Mouse (Mus musculus): ENCODE data around the gene Zfp13. TPM values are rescaled to one million over a fixed set of nuclear protein-coding genes. Genes with fewer than 3 reads are reported as not detected.

Gene Zfp13
- total and polyA plus RNA-seq, 3 experiments, result 0.08 to 0.38 TPM; not detected in 1

DNA sequence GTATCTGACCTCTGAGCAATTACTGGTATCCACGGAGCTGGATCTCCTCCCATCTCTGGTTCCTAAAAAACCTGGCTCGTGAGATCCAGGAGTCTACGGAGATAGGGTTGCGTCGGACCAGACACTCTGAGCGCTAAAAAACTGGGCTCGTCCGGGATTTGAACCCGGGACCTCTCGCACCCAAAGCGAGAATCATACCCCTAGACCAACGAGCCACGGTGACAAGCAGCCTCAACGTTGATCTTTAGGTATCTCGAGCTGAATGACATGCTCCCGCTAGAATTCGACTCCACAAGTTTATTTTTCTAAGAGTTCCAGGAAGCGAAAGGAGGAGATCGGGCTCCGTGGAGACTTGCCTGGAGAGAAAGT is 53.0 kb downstream of the Zfp13 start:
- peak; percentile 100 for TF ChIP-seq TBP (IDR thresholded peaks at IDR 0.05; ENCODE audit: low read depth, low read length)
- TF ChIP-seq USF1 (IDR thresholded peaks at IDR 0.05; ENCODE audit: low read depth, low read length), result no peak
- TF ChIP-seq UBTF (IDR thresholded peaks at IDR 0.05; ENCODE audit: borderline replicate concordance, insufficient read depth, low read depth, low read length), result no peak
- peak; percentile 91 for DNase-seq (ENCODE audit: low read depth, low spot score)
- H3K27ac ChIP-seq (ENCODE audit: control insufficient read depth, low read depth, low read length), result peak overlapping the region; percentile 66
- H3K9me3 ChIP-seq (replicated peaks; ENCODE audit: insufficient read depth, low read length), result no peaks in the 10 kb centered on the region
- H3K79me2 ChIP-seq (ENCODE audit: control insufficient read depth, insufficient read depth, low read length, poor library complexity), result peaks cover 3% of the 10 kb centered on the region; the same call in 1 of the 2 replicates
- H3K4me3 ChIP-seq (ENCODE audit: control insufficient read depth in 1 of 2, insufficient read depth in 1 of 2, low read depth in 2 of 2, low read length in 2 of 2), result peak overlapping the region; percentile 73 to 97
- peaks cover 0 to 11% of the 10 kb centered on the region in 2 experiments; a peak in 2 of 4 replicates for H3K36me3 ChIP-seq (ENCODE audit: control insufficient read depth in 1 of 2, insufficient read depth in 2 of 2, low read length in 2 of 2)
- no peaks in the 10 kb centered on the region for H3K27me3 ChIP-seq (ENCODE audit: control insufficient read depth in 1 of 2, insufficient read depth in 2 of 2, low read length in 2 of 2)
- H3K4me1 ChIP-seq (ENCODE audit: control insufficient read depth in 1 of 2, insufficient read depth in 2 of 2, low read length in 2 of 2), result peaks cover 0 to 19% of the 10 kb centered on the region in 2 experiments; a peak in 2 of 4 replicates
- H3K9ac ChIP-seq (ENCODE audit: control insufficient read depth, low read depth, low read length, poor library complexity, severe bottlenecking), result peak overlapping the region; percentile 88

DNA sequence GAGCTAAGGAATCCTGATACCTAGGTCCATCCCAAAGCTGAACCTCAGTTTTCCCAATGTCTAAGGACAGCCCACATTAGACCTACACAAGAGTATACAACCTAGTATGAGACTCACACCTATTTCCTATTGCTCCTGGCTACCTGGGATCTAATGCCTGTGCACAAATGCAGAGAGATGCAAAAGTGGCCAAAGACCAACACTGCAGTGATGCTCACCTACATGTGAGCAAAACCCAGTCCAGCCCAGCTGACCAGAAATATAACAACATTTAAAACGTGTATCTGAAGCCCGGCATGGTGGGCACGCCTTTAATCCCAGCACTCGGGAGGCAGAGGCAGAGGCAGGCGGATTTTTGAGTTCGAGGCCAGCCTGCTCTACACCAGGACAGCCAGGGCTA is 53.4 kb downstream of the Zfp13 start:
- no peaks in the 10 kb centered on the region for H3K27me3 ChIP-seq (ENCODE audit: control insufficient read depth in 1 of 2, insufficient read depth in 2 of 2, low read length in 2 of 2)
- 0 out of 2 replicates have a peak overlapping the region, but pooled peaks have one; percentile 4 for H3K9ac ChIP-seq (ENCODE audit: control insufficient read depth, low read depth, low read length, poor library complexity, severe bottlenecking)
- no peaks in the 10 kb centered on the region for H3K9me3 ChIP-seq (replicated peaks; ENCODE audit: insufficient read depth, low read length)
- H3K27ac ChIP-seq (ENCODE audit: control insufficient read depth, low read depth, low read length), result no peak overlapping the region
- peaks cover 0 to 11% of the 10 kb centered on the region in 2 experiments; a peak in 2 of 4 replicates for H3K36me3 ChIP-seq (ENCODE audit: control insufficient read depth in 1 of 2, insufficient read depth in 2 of 2, low read length in 2 of 2)
- no peak for DNase-seq (ENCODE audit: low read depth, low spot score)
- peaks cover 3% of the 10 kb centered on the region; the same call in 1 of the 2 replicates for H3K79me2 ChIP-seq (ENCODE audit: control insufficient read depth, insufficient read depth, low read length, poor library complexity)
- H3K4me1 ChIP-seq (ENCODE audit: control insufficient read depth in 1 of 2, insufficient read depth in 2 of 2, low read length in 2 of 2), result peaks cover 0 to 19% of the 10 kb centered on the region in 2 experiments; a peak in 2 of 4 replicates
- TF ChIP-seq CHD2 (IDR thresholded peaks at IDR 0.05; ENCODE audit: low read length), result no peak
- TF ChIP-seq GATA1 (IDR thresholded peaks at IDR 0.05; ENCODE audit: low read depth, low read length), result no peak
- no peak for TF ChIP-seq KAT2A (conservative IDR thresholded peaks at IDR 0.05; ENCODE audit: low read depth, low read length)
- TF ChIP-seq MYB (IDR thresholded peaks at IDR 0.05; ENCODE audit: low read depth, low read length), result no peak
- no peak for TF ChIP-seq TCF12 (IDR thresholded peaks at IDR 0.05; ENCODE audit: low read depth, low read length)
- TF ChIP-seq SMC3 (IDR thresholded peaks at IDR 0.05; ENCODE audit: low read depth, low read length), result no peak
- TF ChIP-seq TAL1 (IDR thresholded peaks at IDR 0.05; ENCODE audit: low read length), result no peak
- TF ChIP-seq ZMIZ1 (IDR thresholded peaks at IDR 0.05; ENCODE audit: low read depth, low read length), result no peak
- H3K4me3 ChIP-seq (ENCODE audit: control insufficient read depth in 1 of 2, insufficient read depth in 1 of 2, low read depth in 2 of 2, low read length in 2 of 2), result peak overlapping the region in 1 of 2 experiments; percentile 97; a peak in 2 of 4 replicates

DNA sequence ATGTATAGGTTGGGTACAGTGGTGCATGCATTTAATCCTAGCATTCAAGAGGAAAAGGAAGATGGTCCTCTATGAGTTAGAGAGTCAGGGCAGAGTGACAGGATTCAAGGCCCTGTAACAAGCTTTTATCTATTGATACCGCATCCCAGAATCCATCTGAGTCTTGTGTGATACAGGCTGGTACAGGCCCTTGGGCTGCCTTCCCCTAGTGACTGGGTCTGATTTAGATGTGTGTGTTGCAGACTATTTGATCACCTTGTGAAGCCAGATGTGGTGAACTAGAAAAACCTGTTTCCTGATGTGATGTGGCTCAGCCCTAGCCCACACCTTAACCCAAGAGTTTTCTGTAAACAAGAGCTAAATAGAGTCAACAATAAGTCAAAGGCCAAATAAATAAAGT is 54.5 kb downstream of the Zfp13 start:
- H3K4me1 ChIP-seq (ENCODE audit: control insufficient read depth in 1 of 2, insufficient read depth in 2 of 2, low read length in 2 of 2), result peaks cover 0 to 25% of the 10 kb centered on the region in 2 experiments; a peak in 2 of 4 replicates

More for the DNA sequence above, 54.5 kb downstream of the Zfp13 start:
- Histone ChIP-seq H3K4me3 (ENCODE audit: control insufficient read depth in 1 of 2, insufficient read depth in 1 of 2, low read depth in 2 of 2, low read length in 2 of 2) (no peak overlapping the region), H3K79me2 (ENCODE audit: control insufficient read depth, insufficient read depth, low read length, poor library complexity) (peaks cover 3% of the 10 kb centered on the region; the same call in 1 of the 2 replicates), H3K27ac (ENCODE audit: control insufficient read depth, low read depth, low read length) (no peak overlapping the region), H3K9ac (ENCODE audit: control insufficient read depth, low read depth, low read length, poor library complexity, severe bottlenecking) (no peak overlapping the region), H3K27me3 (ENCODE audit: control insufficient read depth in 1 of 2, insufficient read depth in 2 of 2, low read length in 2 of 2) (no peaks in the 10 kb centered on the region), H3K36me3 (ENCODE audit: control insufficient read depth in 1 of 2, insufficient read depth in 2 of 2, low read length in 2 of 2) (peaks cover 0 to 16% of the 10 kb centered on the region in 2 experiments; a peak in 2 of 4 replicates), H3K9me3 (replicated peaks; ENCODE audit: insufficient read depth, low read length) (no peaks in the 10 kb centered on the region)
- DNase-seq (ENCODE audit: low read depth, low spot score), result peak; percentile 8
- no peak for TF ChIP-seq HCFC1 (IDR thresholded peaks at IDR 0.05; ENCODE audit: low read depth, low read length)
- TF ChIP-seq RAD21 (IDR thresholded peaks at IDR 0.05; ENCODE audit: low read depth, low read length), result no peak
- no peak for TF ChIP-seq ZKSCAN1 (IDR thresholded peaks at IDR 0.05; ENCODE audit: low read depth, low read length)
- TF ChIP-seq EP300 (IDR thresholded peaks at IDR 0.05; ENCODE audit: low read depth in 1 of 2, low read length in 2 of 2), result no peak
- no peak for TF ChIP-seq JUND (IDR thresholded peaks at IDR 0.05; ENCODE audit: low read depth, low read length)
- no peak for TF ChIP-seq E2F4 (IDR thresholded peaks at IDR 0.05; ENCODE audit: borderline replicate concordance, low read depth, low read length)
- no peak for TF ChIP-seq POLR2AphosphoS2 (IDR thresholded peaks at IDR 0.05; ENCODE audit: low read length)
- no peak for TF ChIP-seq RCOR1 (IDR thresholded peaks at IDR 0.05; ENCODE audit: low read depth, low read length)
- no peak for TF ChIP-seq USF2 (IDR thresholded peaks at IDR 0.05; ENCODE audit: borderline replicate concordance in 1 of 2, insufficient read depth in 1 of 2, low read depth in 1 of 2, low read length in 2 of 2)
- no peak for TF ChIP-seq ZC3H11A (IDR thresholded peaks at IDR 0.05; ENCODE audit: low read depth, low read length)
- TF ChIP-seq MYB (IDR thresholded peaks at IDR 0.05; ENCODE audit: low read depth, low read length), result no peak
- no peak for TF ChIP-seq POLR2AphosphoS5 (IDR thresholded peaks at IDR 0.05; ENCODE audit: borderline replicate concordance, low read depth, low read length)
- TF ChIP-seq ZNF384 (IDR thresholded peaks at IDR 0.05; ENCODE audit: low read depth, low read length), result no peak

Data from MEL (cell line).